Mouse (Mus musculus) forebrain, embryonic 14.5 days (tissue): ENCODE results near the gene Ric8a. TPM values are rescaled to one million over a fixed set of nuclear protein-coding genes. Genes with fewer than 3 reads are reported as not detected.

Experiments
- ATAC-seq: fragments of 200-750 bp; cut with Nextera tagmentation; 2 replicates; pipeline ENCODE4 v1.8.0; 2017; ENCODE audit warnings: mild to moderate bottlenecking, moderate library complexity
- DNase-seq: peaks from one replicate; pipeline ENCODE4 v3.0.0-alpha.2; 2015; ENCODE audit warnings: low spot score
- H3K27ac ChIP-seq: fragments of 300-500 bp; sonication (generic); 2 replicates; pipeline ENCODE4 v1.5.1; 2014; ENCODE audit warnings: low read depth, mild to moderate bottlenecking, control low read depth, low read length, moderate library complexity
- H3K27me3 ChIP-seq: fragments of 300-500 bp; sonication (generic); replicated peaks from 2 replicates; pipeline ENCODE4 v1.6.1; 2014; ENCODE audit warnings: low read length, control low read depth, mixed read lengths; ENCODE audit not compliant: control insufficient read depth, insufficient read depth
- H3K36me3 ChIP-seq: fragments of 300-500 bp; sonication (generic); 2 replicates; pipeline ENCODE4 v1.6.1; 2014; ENCODE audit warnings: low read length, control low read depth; ENCODE audit not compliant: control insufficient read depth, insufficient read depth
- H3K4me1 ChIP-seq: fragments of 300-500 bp; sonication (generic); 2 replicates; pipeline ENCODE4 v1.6.1; 2014; ENCODE audit warnings: antibody characterized with exemption, low read length, control low read depth; ENCODE audit not compliant: control insufficient read depth, insufficient read depth
- H3K4me2 ChIP-seq: fragments of 300-500 bp; sonication (generic); 2 replicates; pipeline ENCODE4 v1.6.1; 2014; ENCODE audit warnings: mild to moderate bottlenecking, control low read depth, low read length
- H3K4me3 ChIP-seq: fragments of 300-500 bp; sonication (generic); 2 replicates; pipeline ENCODE4 v1.5.1; 2014; ENCODE audit warnings: low read depth, low read length, control low read depth
- H3K9ac ChIP-seq: fragments of 300-500 bp; sonication (generic); 2 replicates; pipeline ENCODE4 v1.6.1; 2014; ENCODE audit warnings: mild to moderate bottlenecking, low read length, control low read depth, moderate library complexity
- H3K9me3 ChIP-seq: fragments of 300-500 bp; sonication (generic); replicated peaks from 2 replicates; pipeline ENCODE4 v1.6.1; 2016; ENCODE audit warnings: low read length, control low read depth, mixed read lengths; ENCODE audit not compliant: control insufficient read depth
- WGBS: fragments of 180-500 bp; shearing (Covaris S2); extraction: QIAGEN DNeasy Blood & Tissue Kit; methylation state at CpG from one replicate; pipeline ENCODE4 v1.1.7; 2014; 5-methylcytosine and 5-hydroxymethylcytosine counted together
- polyA plus RNA-seq: library from polyadenylated mRNA; unstranded; fragments of >200 nt; fragmentation: Nextera tagmentation; extraction: Ambion mirVana; gene quantifications from 2 replicates; pipeline ENCODE4 v1.2.1, GENCODE M21; 2014

The Ric8a gene
- 95.0 and 96.9 TPM in 2 replicates for polyA plus RNA-seq

- H3K9me3 ChIP-seq, result no peaks in the 10 kb centered on the region
- WGBS, result under 1% methylated on average over 50 of the region's 50 CpGs
- peaks cover 62% of the 10 kb centered on the region for H3K36me3 ChIP-seq
- peaks cover 18% of the 10 kb centered on the region for H3K4me1 ChIP-seq
- DNase-seq (peak; percentile 80), ATAC-seq (peak; percentile 83)
- peak within 1 kb of the TSS; percentile 96 for H3K9ac ChIP-seq
- H3K27ac ChIP-seq, result peak within 1 kb of the TSS; percentile 88
- H3K4me3 ChIP-seq, result peak within 1 kb of the TSS; percentile 78
- H3K4me2 ChIP-seq, result peak within 1 kb of the TSS; percentile 98
- H3K27me3 ChIP-seq, result no peaks in the 10 kb centered on the region
Observed at GRCm38 (mm10) chr7:140856785-140857549, at the start of gene Ric8a. Ric8a (plus strand) TSS chr7:140856957.

- H3K4me1 ChIP-seq, result no peaks in the 10 kb centered on the region
- no peaks in the 10 kb centered on the region for H3K27me3 ChIP-seq
- DNase-seq, result no peak
- ATAC-seq, result no peak
- peaks cover 21% of the 10 kb centered on the region for H3K36me3 ChIP-seq
- no peak overlapping the region for H3K4me2 ChIP-seq
- 90% methylated on average over 6 of the region's 6 CpGs for WGBS
- no peak overlapping the region for H3K9ac ChIP-seq
- no peaks in the 10 kb centered on the region for H3K9me3 ChIP-seq
- H3K4me3 ChIP-seq, result no peak overlapping the region
- H3K27ac ChIP-seq, result no peak overlapping the region
Observed at GRCm38 (mm10) chr7:140810496-140810895, 46.3 kb upstream of the Ric8a start.

- DNase-seq (no peak), ATAC-seq (no peak)
- 85% methylated on average over 13 of the region's 13 CpGs for WGBS
- Histone ChIP-seq H3K27ac (no peak overlapping the region), H3K36me3 (peaks cover 21% of the 10 kb centered on the region), H3K9ac (no peak overlapping the region), H3K4me1 (no peaks in the 10 kb centered on the region), H3K4me2 (no peak overlapping the region), H3K4me3 (no peak overlapping the region), H3K9me3 (no peaks in the 10 kb centered on the region), H3K27me3 (no peaks in the 10 kb centered on the region)
Observed at GRCm38 (mm10) chr7:140811714-140812113, 45.0 kb upstream of the Ric8a start.

- no peak overlapping the region for H3K4me2 ChIP-seq
- DNase-seq (no peak), ATAC-seq (no peak)
- H3K9me3 ChIP-seq, result no peaks in the 10 kb centered on the region
- H3K27ac ChIP-seq, result no peak overlapping the region
- no peaks in the 10 kb centered on the region for H3K27me3 ChIP-seq
- no peak overlapping the region for H3K4me3 ChIP-seq
- peaks cover 21% of the 10 kb centered on the region for H3K36me3 ChIP-seq
- no peak overlapping the region for H3K9ac ChIP-seq
- WGBS, result 90% methylated on average over 12 of the region's 12 CpGs
- H3K4me1 ChIP-seq, result no peaks in the 10 kb centered on the region
Observed at GRCm38 (mm10) chr7:140812850-140813249, 43.9 kb upstream of the Ric8a start.

- Histone ChIP-seq H3K4me3 (no peak overlapping the region), H3K4me2 (no peak overlapping the region), H3K9ac (no peak overlapping the region), H3K9me3 (no peaks in the 10 kb centered on the region), H3K27me3 (no peaks in the 10 kb centered on the region), H3K4me1 (no peaks in the 10 kb centered on the region), H3K27ac (no peak overlapping the region), H3K36me3 (no peaks in the 10 kb centered on the region; the same call in 1 of the 2 replicates)
- WGBS, result 71% methylated on average over 4 of the region's 4 CpGs
- ATAC-seq, result no peak
- DNase-seq, result no peak
Observed at GRCm38 (mm10) chr7:140820173-140820572, 36.6 kb upstream of the Ric8a start.

GRCm38 (mm10) chr7:140821305-140821652 is 35.5 kb upstream of the Ric8a start:
- Histone ChIP-seq H3K4me1 (no peaks in the 10 kb centered on the region), H3K9ac (peak overlapping the region; percentile 70), H3K36me3 (no peaks in the 10 kb centered on the region; the same call in 1 of the 2 replicates), H3K27ac (0 out of 2 replicates have a peak overlapping the region, but pooled peaks have one; percentile 80), H3K4me2 (peak overlapping the region; percentile 72), H3K4me3 (peak overlapping the region; percentile 48), H3K9me3 (no peaks in the 10 kb centered on the region), H3K27me3 (no peaks in the 10 kb centered on the region)
- 0 out of 2 replicates have a peak, but pooled peaks have one; percentile 10 for ATAC-seq
- no peak for DNase-seq
- 42% methylated on average over 5 of the region's 5 CpGs for WGBS

- no peaks in the 10 kb centered on the region for H3K9me3 ChIP-seq
- peak within 1 kb of the TSS; percentile 80 for H3K27ac ChIP-seq
- WGBS, result 1% methylated on average over 21 of the region's 21 CpGs
- H3K4me1 ChIP-seq, result no peaks in the 10 kb centered on the region
- peak within 1 kb of the TSS; percentile 70 for H3K9ac ChIP-seq
- H3K4me2 ChIP-seq, result peak within 1 kb of the TSS; percentile 72
- peak within 1 kb of the TSS; percentile 48 for H3K4me3 ChIP-seq
- ATAC-seq, result peak; percentile 92
- DNase-seq, result peak; percentile 87
- no peaks in the 10 kb centered on the region; the same call in 1 of the 2 replicates for H3K36me3 ChIP-seq
- no peaks in the 10 kb centered on the region; the same call in 1 of the 2 replicates for H3K27me3 ChIP-seq
Observed at GRCm38 (mm10) chr7:140821653-140822329, 35.0 kb upstream of the Ric8a start, which contains the start of gene Zfp941. Zfp941 (minus strand) TSS chr7:140822178.

- Histone ChIP-seq H3K9ac (no peak overlapping the region), H3K9me3 (no peaks in the 10 kb centered on the region), H3K4me3 (no peak overlapping the region), H3K4me2 (no peak overlapping the region), H3K27me3 (no peaks in the 10 kb centered on the region; the same call in 1 of the 2 replicates), H3K27ac (no peak overlapping the region), H3K36me3 (no peaks in the 10 kb centered on the region; the same call in 1 of the 2 replicates), H3K4me1 (no peaks in the 10 kb centered on the region)
- DNase-seq, result no peak
- no peak for ATAC-seq
- WGBS, result 94% methylated on average over 4 of the region's 4 CpGs
Observed at GRCm38 (mm10) chr7:140822731-140823130, 34.0 kb upstream of the Ric8a start.
